Mouse (Mus musculus): ENCODE results near the gene Adamts17. TPM values are rescaled to one million over a fixed set of nuclear protein-coding genes. Genes with fewer than 3 reads are reported as not detected.

Gene Adamts17
- total and polyA plus RNA-seq, 3 experiments, result under 0.01 TPM; not detected in 2

DNA sequence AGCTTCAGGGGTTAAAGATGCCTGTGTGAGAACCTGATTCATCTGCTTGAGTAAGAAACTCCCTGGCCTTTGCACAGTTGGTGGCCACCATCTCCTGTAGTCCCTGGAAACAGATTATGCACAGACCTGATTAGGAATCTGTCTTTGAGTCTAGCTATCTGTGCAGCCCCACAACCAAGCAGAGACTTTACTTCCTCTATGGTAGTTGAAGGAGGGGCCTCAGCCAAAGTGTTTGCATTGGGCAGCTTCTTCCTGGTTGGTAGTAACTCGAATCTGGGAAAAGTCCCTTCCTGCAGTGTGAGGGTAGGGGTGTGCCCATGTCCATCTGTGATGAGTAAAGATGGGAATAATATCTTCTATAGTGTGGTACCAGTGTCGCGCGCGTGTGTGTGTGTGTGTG is 115.2 kb downstream of the Adamts17 start:
- H3K4me3 ChIP-seq (ENCODE audit: low read depth, low read length), result no peak overlapping the region
- no peaks in the 10 kb centered on the region for H3K27me3 ChIP-seq (ENCODE audit: insufficient read depth, low read length)
- H3K36me3 ChIP-seq (replicated peaks), result no peaks in the 10 kb centered on the region
- DNase-seq (ENCODE audit: low spot score) (no peak), ATAC-seq (ENCODE audit: extremely low read depth, insufficient number of reproducible peaks, low FRiP score, poor library complexity, severe bottlenecking) (no peak)
- TF ChIP-seq GATA1 (IDR thresholded peaks at IDR 0.05; ENCODE audit: borderline replicate concordance, low read length) (no peak), TAL1 (conservative IDR thresholded peaks at IDR 0.05; ENCODE audit: low read depth, low read length) (no peak), GATA2 (IDR thresholded peaks at IDR 0.05; ENCODE audit: borderline replicate concordance, low read depth, low read length) (no peak), POLR2AphosphoS5 (IDR thresholded peaks at IDR 0.05; ENCODE audit: insufficient replicate concordance, low read depth, low read length) (no peak), CTCF (IDR thresholded peaks at IDR 0.05; ENCODE audit: low read depth, low read length) (no peak)
- H3K4me1 ChIP-seq (ENCODE audit: insufficient read depth, low read depth, low read length), result no peaks in the 10 kb centered on the region
- peaks cover 20% of the 10 kb centered on the region for H3K9me3 ChIP-seq (replicated peaks)

GRCm38 (mm10) chr7:66955455-66955919 is 116.0 kb downstream of the Adamts17 start:
- ATAC-seq (ENCODE audit: extremely low read depth, insufficient number of reproducible peaks, low FRiP score, poor library complexity, severe bottlenecking) (no peak), DNase-seq (ENCODE audit: low spot score) (no peak)
- no peaks in the 10 kb centered on the region for H3K4me1 ChIP-seq (ENCODE audit: insufficient read depth, low read depth, low read length)
- no peaks in the 10 kb centered on the region for H3K27me3 ChIP-seq (ENCODE audit: insufficient read depth, low read length)
- no peaks in the 10 kb centered on the region for H3K36me3 ChIP-seq (replicated peaks)
- no peak for TF ChIP-seq GATA1 (IDR thresholded peaks at IDR 0.05; ENCODE audit: borderline replicate concordance, low read length)
- no peak for TF ChIP-seq CTCF (IDR thresholded peaks at IDR 0.05; ENCODE audit: low read depth, low read length)
- TF ChIP-seq TAL1 (conservative IDR thresholded peaks at IDR 0.05; ENCODE audit: low read depth, low read length), result no peak
- no peak for TF ChIP-seq POLR2AphosphoS5 (IDR thresholded peaks at IDR 0.05; ENCODE audit: insufficient replicate concordance, low read depth, low read length)
- no peak for TF ChIP-seq GATA2 (IDR thresholded peaks at IDR 0.05; ENCODE audit: borderline replicate concordance, low read depth, low read length)
- peaks cover 21% of the 10 kb centered on the region for H3K9me3 ChIP-seq (replicated peaks)
- no peak overlapping the region for H3K4me3 ChIP-seq (ENCODE audit: low read depth, low read length)

DNA sequence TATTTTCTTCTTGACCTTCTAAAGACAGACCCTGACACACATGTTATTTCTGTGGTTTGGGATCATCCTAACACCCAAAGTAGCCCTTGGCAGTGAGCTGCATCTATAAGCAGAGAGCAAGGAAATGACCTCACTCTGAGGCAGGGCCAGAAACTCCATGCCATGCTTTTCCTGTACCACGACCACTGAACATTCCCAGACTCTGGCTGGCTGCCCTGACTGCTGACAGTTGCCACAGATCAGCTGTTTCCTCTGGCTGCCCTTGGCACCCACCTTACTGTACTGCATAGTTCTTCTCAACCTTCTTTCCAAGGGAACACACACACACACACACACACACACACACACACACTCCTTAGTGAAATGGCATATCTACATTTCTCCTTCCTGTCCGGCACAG is 116.4 kb downstream of the Adamts17 start:
- Histone ChIP-seq H3K4me3 (ENCODE audit: low read depth, low read length) (no peak overlapping the region), H3K27me3 (ENCODE audit: insufficient read depth, low read length) (no peaks in the 10 kb centered on the region), H3K4me1 (ENCODE audit: insufficient read depth, low read depth, low read length) (no peaks in the 10 kb centered on the region), H3K9me3 (replicated peaks) (peaks cover 21% of the 10 kb centered on the region), H3K36me3 (replicated peaks) (no peaks in the 10 kb centered on the region)
- DNase-seq (ENCODE audit: low spot score) (no peak), ATAC-seq (ENCODE audit: extremely low read depth, insufficient number of reproducible peaks, low FRiP score, poor library complexity, severe bottlenecking) (no peak)
- TF ChIP-seq POLR2AphosphoS5 (IDR thresholded peaks at IDR 0.05; ENCODE audit: insufficient replicate concordance, low read depth, low read length), result no peak
- TF ChIP-seq GATA1 (IDR thresholded peaks at IDR 0.05; ENCODE audit: borderline replicate concordance, low read length), result no peak
- no peak for TF ChIP-seq TAL1 (conservative IDR thresholded peaks at IDR 0.05; ENCODE audit: low read depth, low read length)
- TF ChIP-seq CTCF (IDR thresholded peaks at IDR 0.05; ENCODE audit: low read depth, low read length), result no peak
- TF ChIP-seq GATA2 (IDR thresholded peaks at IDR 0.05; ENCODE audit: borderline replicate concordance, low read depth, low read length), result no peak

GRCm38 (mm10) chr7:66957764-66958163 is 118.2 kb downstream of the Adamts17 start:
- Histone ChIP-seq H3K36me3 (replicated peaks) (no peaks in the 10 kb centered on the region), H3K4me3 (ENCODE audit: low read depth, low read length) (no peak overlapping the region), H3K27me3 (ENCODE audit: insufficient read depth, low read length) (no peaks in the 10 kb centered on the region), H3K4me1 (ENCODE audit: insufficient read depth, low read depth, low read length) (no peaks in the 10 kb centered on the region), H3K9me3 (replicated peaks) (peaks cover 14% of the 10 kb centered on the region)
- TF ChIP-seq GATA1 (IDR thresholded peaks at IDR 0.05; ENCODE audit: borderline replicate concordance, low read length) (no peak), GATA2 (IDR thresholded peaks at IDR 0.05; ENCODE audit: borderline replicate concordance, low read depth, low read length) (no peak), CTCF (IDR thresholded peaks at IDR 0.05; ENCODE audit: low read depth, low read length) (no peak), TAL1 (conservative IDR thresholded peaks at IDR 0.05; ENCODE audit: low read depth, low read length) (no peak)
- ATAC-seq (ENCODE audit: extremely low read depth, insufficient number of reproducible peaks, low FRiP score, poor library complexity, severe bottlenecking) (no peak), DNase-seq (ENCODE audit: low spot score) (no peak)

GRCm38 (mm10) chr7:66960246-66961033 is 120.9 kb downstream of the Adamts17 start:
- TF ChIP-seq GATA2 (IDR thresholded peaks at IDR 0.05; ENCODE audit: borderline replicate concordance, low read depth, low read length) (no peak), GATA1 (IDR thresholded peaks at IDR 0.05; ENCODE audit: borderline replicate concordance, low read length) (no peak), TAL1 (conservative IDR thresholded peaks at IDR 0.05; ENCODE audit: low read depth, low read length) (no peak), CTCF (IDR thresholded peaks at IDR 0.05; ENCODE audit: low read depth, low read length) (no peak), POLR2AphosphoS5 (IDR thresholded peaks at IDR 0.05; ENCODE audit: insufficient replicate concordance, low read depth, low read length) (no peak)
- no peak for ATAC-seq (ENCODE audit: extremely low read depth, insufficient number of reproducible peaks, low FRiP score, poor library complexity, severe bottlenecking)
- DNase-seq (ENCODE audit: low spot score), result no peak
- Histone ChIP-seq H3K27me3 (ENCODE audit: insufficient read depth, low read length) (no peaks in the 10 kb centered on the region), H3K4me3 (ENCODE audit: low read depth, low read length) (no peak overlapping the region), H3K36me3 (replicated peaks) (no peaks in the 10 kb centered on the region), H3K4me1 (ENCODE audit: insufficient read depth, low read depth, low read length) (no peaks in the 10 kb centered on the region), H3K9me3 (replicated peaks) (peaks cover 15% of the 10 kb centered on the region)

GRCm38 (mm10) chr7:66962736-66963135 is 123.2 kb downstream of the Adamts17 start:
- TF ChIP-seq TAL1 (conservative IDR thresholded peaks at IDR 0.05; ENCODE audit: low read depth, low read length), result no peak
- TF ChIP-seq POLR2AphosphoS5 (IDR thresholded peaks at IDR 0.05; ENCODE audit: insufficient replicate concordance, low read depth, low read length), result no peak
- TF ChIP-seq GATA1 (IDR thresholded peaks at IDR 0.05; ENCODE audit: borderline replicate concordance, low read length), result no peak
- TF ChIP-seq GATA2 (IDR thresholded peaks at IDR 0.05; ENCODE audit: borderline replicate concordance, low read depth, low read length), result no peak
- no peak for TF ChIP-seq CTCF (IDR thresholded peaks at IDR 0.05; ENCODE audit: low read depth, low read length)
- peaks cover 9% of the 10 kb centered on the region for H3K9me3 ChIP-seq (replicated peaks)
- no peak overlapping the region for H3K4me3 ChIP-seq (ENCODE audit: low read depth, low read length)
- no peak for ATAC-seq (ENCODE audit: extremely low read depth, insufficient number of reproducible peaks, low FRiP score, poor library complexity, severe bottlenecking)
- DNase-seq (ENCODE audit: low spot score), result no peak
- H3K4me1 ChIP-seq (ENCODE audit: insufficient read depth, low read depth, low read length), result no peaks in the 10 kb centered on the region
- H3K27me3 ChIP-seq (ENCODE audit: insufficient read depth, low read length), result no peaks in the 10 kb centered on the region
- H3K36me3 ChIP-seq (replicated peaks), result no peaks in the 10 kb centered on the region
